Mouse (Mus musculus) heart, adult 2 months (tissue): Measurements from ENCODE around the gene Capn9.

Experiments
- CTCF ChIP-seq: fragments of 200-600 bp; IDR thresholded peaks from 2 replicates; pipeline ENCODE4 v1.8.1; 2022; ENCODE audit warnings: antibody characterized with exemption, mild to moderate bottlenecking, moderate library complexity
- EP300 ChIP-seq: fragments of 200-500 bp; IDR thresholded peaks from 2 replicates; pipeline ENCODE4 v1.6.1; 2011; ENCODE audit warnings: low read depth, low read length, control low read depth; ENCODE audit not compliant: insufficient read depth
- POLR2A ChIP-seq: fragments of 200-500 bp; IDR thresholded peaks from 2 replicates; pipeline ENCODE4 v1.6.1; 2011; ENCODE audit warnings: mild to moderate bottlenecking, low read depth, low read length, control low read depth; ENCODE audit not compliant: insufficient read depth

DNA sequence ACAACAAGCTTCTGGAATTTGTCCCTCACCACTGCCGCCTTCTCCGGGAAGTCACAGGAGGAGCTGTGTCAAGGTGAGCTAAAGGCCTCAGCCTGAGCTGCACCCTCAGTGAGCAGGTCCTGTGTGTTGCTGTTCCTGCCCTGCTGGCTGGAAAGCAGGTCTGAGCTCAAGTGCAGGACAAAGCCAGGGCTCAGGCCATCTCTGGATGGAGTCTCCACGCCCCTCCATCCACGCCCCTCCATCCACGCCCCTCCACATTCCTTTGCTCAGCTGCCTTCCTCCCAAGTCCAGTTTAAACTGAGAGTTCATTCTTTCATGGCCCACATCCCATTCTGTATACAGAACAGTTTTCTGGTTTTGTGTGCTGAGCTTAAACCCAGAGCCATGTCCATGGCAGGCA is 40.5 kb upstream of the Capn9 start:
- TF ChIP-seq POLR2A (no peak), CTCF (no peak), EP300 (no peak)
